Mouse (Mus musculus): ENCODE measurements around the gene Sipa1l2.

Sipa1l2 gene

DNA sequence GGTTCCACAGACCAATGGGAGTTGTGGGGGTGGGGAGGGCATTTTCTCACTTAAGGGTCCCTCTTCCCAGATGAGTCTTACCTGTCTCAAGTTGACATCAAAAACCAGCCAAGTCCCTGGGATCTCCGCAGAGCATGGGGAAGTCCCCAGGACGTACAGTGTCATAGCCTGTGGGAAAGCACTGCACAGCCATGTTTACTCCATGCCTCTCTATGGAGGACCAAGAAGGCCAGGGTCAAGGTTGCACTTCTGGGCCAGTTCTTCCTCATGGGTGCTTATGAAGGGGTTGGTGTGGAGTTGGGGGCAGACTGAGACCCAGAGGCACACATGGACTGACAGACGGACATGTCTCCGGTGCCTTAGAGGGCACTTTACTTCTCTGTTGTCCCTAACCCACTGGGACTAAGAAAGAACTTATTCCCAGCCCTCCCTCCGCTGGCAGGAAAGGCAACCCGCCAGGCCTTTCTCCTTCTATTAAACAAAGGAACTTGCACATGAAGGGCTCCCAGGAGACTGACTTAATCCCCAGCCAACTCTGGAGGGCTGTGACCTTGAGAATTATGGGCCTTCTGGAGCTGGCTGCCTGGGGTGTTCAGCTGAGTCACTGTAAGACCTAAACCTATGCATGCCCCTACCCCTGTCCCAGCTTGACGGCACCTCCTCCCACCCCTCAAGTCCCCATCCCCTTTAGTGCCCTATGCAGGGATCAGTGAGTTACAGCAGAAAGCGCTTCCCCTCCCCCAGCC lies 199.9 kb downstream of the Sipa1l2 start:
- DNase-seq (ENCODE audit: low spot score in 2 of 2): no peak

DNA sequence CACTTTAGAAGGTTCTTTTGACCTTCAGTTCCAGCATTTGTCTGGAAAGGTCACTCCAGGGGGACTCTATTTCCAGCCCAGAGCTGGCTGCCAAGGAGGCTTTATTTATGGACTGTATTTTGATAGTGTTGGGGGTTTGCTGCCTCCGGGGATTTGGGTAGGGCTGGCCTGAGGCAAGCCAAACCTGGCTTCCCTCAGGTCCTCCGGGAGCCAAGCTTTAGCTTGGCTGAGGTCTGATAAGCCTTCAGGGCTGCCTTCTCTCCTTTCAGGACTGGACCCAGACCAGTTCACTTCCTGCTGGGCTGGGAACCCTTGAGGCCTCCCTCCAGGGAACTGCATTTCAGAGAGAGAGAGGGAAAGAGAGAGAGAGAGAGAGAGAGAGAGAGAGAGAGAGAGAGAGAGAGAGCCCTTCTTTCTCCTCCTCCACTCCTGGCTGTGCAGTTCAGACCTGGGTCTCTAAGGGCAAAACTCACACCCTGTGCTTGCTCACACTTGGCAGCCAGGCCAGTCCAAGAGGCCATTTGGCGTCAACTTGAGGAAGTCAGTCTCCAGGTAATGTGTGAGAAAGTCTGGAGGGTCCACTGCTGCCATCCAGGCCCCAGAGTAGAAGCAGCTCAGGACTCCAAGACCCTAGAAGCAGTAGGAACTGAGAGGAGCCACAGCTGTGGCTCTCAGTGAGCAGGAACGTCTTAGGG lies 201.1 kb downstream of the Sipa1l2 start:
- DNase-seq (ENCODE audit: low spot score in 2 of 2): no peak

Measured in urinary bladder, adult 18-20 months (tissue).